Mouse (Mus musculus): ENCODE measurements around the gene Ranbp17.

- TF ChIP-seq EP300 (IDR thresholded peaks at IDR 0.05; ENCODE audit: low read depth) (no peak), CTCF (IDR thresholded peaks at IDR 0.05; ENCODE audit: low read depth) (no peak)
Measured at GRCm38 (mm10) chr11:33513376-33513991, at the start of gene Ranbp17.
